Mouse (Mus musculus) Muller cell, postnatal 12 days (primary cell): ENCODE measurements around the gene Dram2.

Source experiments
- DNase-seq: peaks from one replicate; pipeline ENCODE4 v3.0.0-alpha.2; 2015; ENCODE audit errors: inconsistent ontology term

The Dram2 gene

GRCm38 (mm10) chr3:106547171-106547923, at the start of gene Dram2, which contains the start of gene Cept1:
Dram2 (plus strand) TSS chr3:106547798.
Cept1 (minus strand) TSS chr3:106547802.
- DNase-seq, result peak; percentile 96

GRCm38 (mm10) chr3:106500510-106500909, 47.1 kb upstream of the Dram2 start:
- DNase-seq, result no peak

GRCm38 (mm10) chr3:106502892-106503291, 44.7 kb upstream of the Dram2 start:
- DNase-seq, result no peak

DNA sequence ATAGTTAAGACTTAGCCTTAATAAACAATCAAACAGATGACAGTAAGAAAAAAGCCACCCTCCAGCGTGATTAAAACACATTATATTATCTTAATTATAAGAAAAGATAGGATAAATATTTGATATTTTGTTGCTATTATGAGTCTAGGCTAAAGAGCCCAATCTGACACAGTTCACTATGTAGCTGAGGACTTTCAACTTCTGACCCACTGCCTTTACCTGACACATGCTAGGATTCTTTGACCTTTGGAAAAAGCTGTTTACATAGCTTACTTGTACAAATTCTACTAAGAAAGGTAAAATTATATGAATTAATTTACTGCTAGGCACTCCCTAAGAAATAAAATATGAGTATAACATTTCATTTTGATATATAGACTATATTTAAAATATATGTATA, 36.9 kb upstream of the Dram2 start:
- DNase-seq, result no peak

DNA sequence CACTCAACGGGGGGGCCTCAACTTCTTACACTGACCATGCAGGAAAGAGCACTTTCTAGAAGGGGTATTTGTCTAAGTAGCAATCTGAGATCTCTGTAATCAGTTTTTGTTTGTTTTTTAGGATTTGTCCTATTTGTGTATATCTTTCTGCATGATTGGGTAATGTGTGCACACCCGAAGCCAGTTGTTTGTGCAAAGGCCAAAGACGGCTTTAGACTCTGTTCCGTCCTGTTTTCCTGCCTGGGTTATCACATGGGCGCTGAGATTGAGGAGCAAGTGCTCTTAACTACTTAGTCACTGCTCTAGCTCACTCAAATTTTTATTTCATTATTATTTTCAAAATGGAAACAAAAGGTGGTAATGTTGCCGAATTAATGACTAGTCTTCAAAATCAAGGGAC, 32.6 kb upstream of the Dram2 start:
- no peak for DNase-seq

- DNase-seq, result no peak
Observed at GRCm38 (mm10) chr3:106522730-106523129, 24.9 kb upstream of the Dram2 start.

- no peak for DNase-seq
Observed at GRCm38 (mm10) chr3:106526411-106526810, 21.2 kb upstream of the Dram2 start.

DNA sequence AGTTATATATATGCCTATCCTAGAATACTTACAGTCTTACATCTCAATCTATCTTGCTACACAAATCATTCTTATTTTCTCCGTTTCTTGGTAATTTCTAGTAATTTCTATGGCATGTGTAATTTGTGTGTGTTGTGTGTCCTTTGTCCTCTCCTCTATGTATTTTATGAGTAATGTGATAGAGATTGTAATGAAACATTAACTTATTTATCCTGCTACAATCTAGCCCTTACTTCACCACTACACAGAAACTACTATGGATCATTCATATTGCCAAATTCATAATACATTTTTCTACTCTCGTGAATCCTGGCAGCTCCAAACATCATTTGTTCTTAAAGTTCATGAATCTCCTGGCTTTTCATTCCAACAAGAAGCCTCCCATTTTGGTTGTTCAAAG, 19.6 kb upstream of the Dram2 start:
- no peak for DNase-seq

- no peak for DNase-seq
Observed at GRCm38 (mm10) chr3:106533277-106533676, 14.3 kb upstream of the Dram2 start.

DNA sequence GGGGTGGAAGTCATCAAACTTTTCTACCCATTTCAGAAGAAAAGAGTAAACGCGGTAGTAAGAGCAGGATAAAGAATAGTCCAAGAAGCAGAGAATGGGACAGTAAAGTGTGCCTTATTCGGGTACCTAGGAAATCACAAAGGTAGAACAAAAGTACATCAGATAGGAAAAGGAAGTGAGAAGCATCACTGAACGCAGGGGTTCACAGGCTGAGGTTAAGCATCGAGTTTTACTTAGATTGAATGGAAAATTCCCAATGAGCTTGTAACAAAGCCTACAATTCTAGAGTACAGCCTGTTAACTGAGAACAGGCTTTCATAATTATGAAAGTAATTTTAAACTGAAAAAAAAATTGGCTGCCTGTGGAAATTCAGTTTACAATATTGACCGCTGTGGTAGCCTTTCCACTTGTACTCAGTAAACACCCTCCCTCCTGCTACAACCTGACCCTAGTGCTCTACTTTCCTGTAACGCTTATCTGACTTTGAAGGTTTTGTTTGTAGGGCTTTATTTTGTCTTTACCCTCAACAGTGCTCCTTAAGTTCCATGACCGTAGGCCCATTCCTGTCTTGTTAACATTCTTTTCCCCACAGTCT, 2.8 kb upstream of the Dram2 start:
- DNase-seq, result no peak

DNA sequence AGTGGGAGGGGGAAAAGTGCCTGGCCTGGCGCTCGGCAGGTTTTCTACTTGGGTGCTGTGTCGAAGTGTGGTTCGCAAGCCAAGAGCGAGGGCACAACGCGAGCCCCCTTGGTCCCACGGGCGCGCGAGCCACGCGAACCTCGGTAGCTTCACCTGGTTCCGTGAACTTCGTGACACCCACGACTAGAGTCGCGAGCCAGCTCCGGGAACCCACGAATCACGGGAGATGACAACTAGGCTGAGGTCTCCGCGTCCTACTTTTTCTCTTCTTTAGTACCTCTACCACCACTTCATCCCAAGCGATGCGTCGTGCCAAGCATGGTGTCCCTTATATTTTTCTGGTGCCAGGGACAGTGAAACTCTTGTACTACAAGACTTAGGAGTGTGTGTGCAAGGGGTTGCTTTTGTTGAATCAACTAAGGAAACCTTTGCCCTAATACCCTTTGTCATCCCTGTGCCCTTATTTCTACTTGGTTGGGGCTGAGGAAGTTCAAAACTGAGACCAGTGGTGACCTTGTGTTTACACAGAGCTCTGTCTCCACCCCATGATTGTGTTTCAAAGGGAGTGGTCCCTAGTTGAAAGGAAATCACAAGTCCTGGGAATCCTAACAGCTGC, 434 bp downstream of the Dram2 start:
- no peak for DNase-seq

GRCm38 (mm10) chr3:106548971-106549370, 1.4 kb downstream of the Dram2 start:
- no peak for DNase-seq

DNA sequence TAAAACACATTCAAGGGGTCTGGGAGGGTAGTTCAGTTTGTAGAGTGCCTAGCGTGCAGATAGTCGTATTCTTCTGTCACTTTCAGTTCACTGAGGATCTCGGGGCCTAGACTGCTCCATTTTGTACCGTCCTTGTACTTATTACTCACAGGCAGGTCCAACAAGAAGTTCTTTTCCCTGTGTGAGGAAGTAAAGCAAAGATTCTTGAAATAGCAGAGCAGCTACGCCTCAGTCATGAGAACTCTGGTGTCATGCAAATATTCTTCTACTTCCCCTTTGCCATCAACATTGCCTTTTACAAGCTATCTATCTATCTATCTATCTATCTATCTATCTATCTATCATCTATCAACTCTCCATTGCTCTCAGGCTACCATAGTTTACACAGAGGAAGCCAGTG, 5.8 kb downstream of the Dram2 start:
- DNase-seq, result no peak

GRCm38 (mm10) chr3:106555743-106556250, 8.2 kb downstream of the Dram2 start:
- DNase-seq, result no peak

DNA sequence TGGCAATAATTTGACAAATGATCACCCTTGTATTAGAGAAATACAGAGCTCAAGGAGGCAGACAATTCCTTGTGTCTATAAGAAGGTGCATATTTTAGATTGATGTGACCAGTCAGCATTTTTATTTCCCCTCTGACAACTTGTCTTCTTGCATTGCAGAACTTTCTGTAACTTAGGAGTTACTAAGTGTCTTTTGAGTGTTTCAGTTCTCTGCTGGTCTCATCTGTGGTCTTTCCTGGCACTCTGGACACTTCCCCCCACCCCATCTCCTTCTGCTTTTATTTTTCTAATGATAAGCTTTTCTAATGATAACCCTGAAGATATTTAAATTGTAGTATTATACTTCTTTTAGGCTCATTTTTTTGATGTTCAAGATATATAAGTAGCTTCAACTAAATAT, 10.7 kb downstream of the Dram2 start:
- DNase-seq, result no peak

DNA sequence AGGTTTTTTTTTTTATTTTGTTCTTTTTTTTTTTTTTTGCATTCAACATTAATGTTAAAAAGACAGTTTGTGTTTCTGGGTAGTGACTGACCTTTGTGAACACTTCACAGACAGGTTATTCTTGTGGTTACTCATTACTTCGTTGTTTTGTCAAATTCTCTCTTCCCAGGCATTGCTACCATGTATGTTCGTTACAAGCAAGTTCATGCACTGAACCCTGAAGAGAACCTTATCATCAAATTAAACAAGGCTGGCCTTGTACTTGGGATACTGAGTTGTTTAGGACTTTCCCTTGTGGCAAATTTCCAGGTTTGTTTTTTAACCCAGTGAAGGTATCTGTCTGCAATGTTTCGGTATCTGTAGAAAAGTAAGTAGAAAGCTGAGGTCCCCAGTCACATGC, 18.3 kb downstream of the Dram2 start:
- DNase-seq, result no peak

- no peak for DNase-seq
Observed at GRCm38 (mm10) chr3:106573191-106573590, 25.6 kb downstream of the Dram2 start.

DNA sequence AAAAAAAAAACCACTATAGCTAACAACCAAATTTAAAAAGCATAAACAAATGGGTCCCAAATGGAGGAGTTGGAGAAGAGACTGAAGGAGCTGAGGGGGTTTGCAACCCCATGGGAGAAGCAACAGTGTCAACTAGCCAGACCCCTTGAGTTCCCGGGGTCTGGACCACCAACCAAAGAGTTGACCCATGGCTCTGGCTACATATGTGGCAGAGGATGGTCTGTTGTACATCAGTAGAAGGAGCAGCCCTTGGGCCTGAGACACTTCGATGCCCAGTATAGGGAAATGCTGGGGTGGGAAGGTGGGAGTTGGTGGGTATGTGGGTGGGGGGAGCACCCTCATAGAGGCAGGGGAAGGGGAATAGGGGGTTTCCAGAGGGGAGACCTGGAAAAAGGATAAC, 31.7 kb downstream of the Dram2 start:
- DNase-seq, result no peak

DNA sequence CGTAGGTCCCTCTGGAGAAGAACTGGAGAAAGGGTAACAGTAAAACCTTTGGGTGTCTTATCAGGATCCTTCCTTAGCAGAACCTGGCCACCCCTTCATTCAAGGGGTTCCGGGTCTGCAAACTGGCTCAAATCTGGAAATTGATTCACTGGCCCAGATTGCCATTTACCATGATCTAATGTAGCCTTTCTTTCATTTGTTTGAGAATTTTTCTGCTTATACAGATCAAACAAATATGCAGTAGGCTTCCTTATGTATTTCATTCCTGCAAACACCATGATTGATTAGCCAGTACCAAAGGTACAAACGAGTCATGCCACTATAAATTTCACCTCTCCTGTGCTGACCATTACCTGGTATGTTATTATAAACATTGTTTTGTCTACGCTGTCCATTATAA, 46.0 kb downstream of the Dram2 start:
- DNase-seq, result peak; percentile 34

- DNase-seq, result no peak
Observed at GRCm38 (mm10) chr3:106618103-106618502, 70.5 kb downstream of the Dram2 start.
